Mouse (Mus musculus) cerebellum, adult 18-20 months (tissue): ENCODE measurements around the gene Ctnna2.

Experiments
- DNase-seq, 2 experiments: peaks; one replicate each; pipeline ENCODE4 v3.0.0; 2021

Ctnna2 gene

GRCm38 (mm10) chr6:77253480-77253879, 726.0 kb downstream of the Ctnna2 start:
- DNase-seq = no peak

- DNase-seq = peak; percentile 30 to 42
Observed at GRCm38 (mm10) chr6:77243541-77244231, 735.8 kb downstream of the Ctnna2 start.

DNA sequence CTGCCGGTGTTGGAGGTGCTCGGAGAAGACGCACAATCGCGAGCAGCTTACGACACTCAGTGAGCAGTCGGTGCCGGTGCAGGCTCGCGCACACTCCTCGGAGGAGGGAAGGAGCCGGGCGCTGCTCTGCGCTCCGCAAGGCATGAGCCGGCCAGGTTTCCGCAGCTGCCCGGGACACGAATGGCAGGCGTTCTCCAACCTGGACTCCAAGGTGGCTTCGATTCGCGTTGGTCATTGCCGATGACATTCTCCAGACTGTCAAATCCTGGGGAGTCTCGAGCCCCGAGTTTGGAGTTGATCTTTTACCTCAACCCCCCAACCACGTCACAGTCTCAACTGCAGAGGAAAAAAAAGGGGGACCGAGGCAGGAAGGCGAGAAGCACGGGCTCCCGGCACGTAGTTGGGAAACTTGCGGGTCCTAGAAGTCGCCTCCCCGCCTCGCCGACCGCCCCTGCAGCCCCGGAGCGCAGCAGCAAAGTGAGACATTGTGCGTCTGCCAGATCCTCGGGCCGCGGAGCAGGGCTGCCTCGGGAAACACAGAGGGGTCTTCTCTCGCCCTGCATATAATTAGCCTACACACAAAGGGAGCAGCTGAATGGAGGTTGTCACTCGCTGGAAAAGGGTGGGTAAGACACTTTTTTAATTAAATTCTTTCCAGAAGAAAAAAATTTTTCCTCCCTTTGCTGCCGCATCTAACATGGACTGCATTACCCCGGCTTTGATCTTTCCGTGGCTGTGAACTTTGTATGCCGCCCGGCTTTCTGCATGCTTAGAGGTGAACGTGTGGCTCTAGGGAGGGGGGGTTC, 736.7 kb downstream of the Ctnna2 start, which contains the start of gene Lrrtm1:
Gene Lrrtm1 (plus strand): TSS at position 89 of the 806 bp plus-strand sequence.
- peak; percentile 46 to 55 for DNase-seq

GRCm38 (mm10) chr6:77240426-77240825, 739.1 kb downstream of the Ctnna2 start:
- DNase-seq = no peak

- DNase-seq = peak; percentile 37 to 41
Observed at GRCm38 (mm10) chr6:77222849-77223638, 756.5 kb downstream of the Ctnna2 start.

DNA sequence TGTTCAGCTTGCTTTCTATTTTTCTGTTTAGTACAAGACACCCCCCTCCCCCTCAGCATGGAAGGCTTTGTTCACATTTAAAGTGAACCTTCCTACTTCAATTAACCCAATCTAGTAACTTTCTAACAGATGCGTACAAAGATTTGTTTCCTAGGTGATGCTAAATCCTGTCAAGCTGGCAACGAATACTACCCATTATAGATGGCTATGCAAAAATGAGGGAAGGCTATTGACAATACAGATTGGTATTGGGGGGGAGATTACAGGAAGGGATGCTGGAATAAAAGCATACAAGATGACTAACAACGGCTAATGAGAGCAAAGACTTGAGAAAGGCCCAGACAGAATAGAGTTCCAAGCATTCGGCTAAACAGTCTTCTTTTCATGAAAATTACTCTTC, 758.7 kb downstream of the Ctnna2 start:
- DNase-seq = no peak

DNA sequence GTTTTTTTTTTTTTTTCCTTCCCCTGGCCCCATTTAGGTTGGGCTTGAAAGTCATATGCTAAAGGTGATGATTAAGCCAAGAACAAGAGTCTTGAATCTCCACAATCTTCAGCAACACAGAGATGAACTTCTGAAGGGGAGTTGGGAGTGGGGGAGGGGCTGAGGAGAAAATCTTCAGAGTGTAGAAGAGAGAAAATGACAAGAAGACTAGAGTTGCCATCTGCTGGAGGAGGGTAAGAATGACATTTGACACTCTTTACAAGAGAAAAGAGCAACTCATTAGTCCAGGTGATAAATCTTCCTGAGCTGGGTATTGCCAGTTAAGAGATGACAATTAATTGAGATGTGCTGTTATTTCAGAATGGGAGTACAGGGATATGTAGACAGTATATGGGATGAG, 760.6 kb downstream of the Ctnna2 start:
- DNase-seq = no peak

- DNase-seq = no peak
Observed at GRCm38 (mm10) chr6:77215322-77215721, 764.2 kb downstream of the Ctnna2 start.

DNA sequence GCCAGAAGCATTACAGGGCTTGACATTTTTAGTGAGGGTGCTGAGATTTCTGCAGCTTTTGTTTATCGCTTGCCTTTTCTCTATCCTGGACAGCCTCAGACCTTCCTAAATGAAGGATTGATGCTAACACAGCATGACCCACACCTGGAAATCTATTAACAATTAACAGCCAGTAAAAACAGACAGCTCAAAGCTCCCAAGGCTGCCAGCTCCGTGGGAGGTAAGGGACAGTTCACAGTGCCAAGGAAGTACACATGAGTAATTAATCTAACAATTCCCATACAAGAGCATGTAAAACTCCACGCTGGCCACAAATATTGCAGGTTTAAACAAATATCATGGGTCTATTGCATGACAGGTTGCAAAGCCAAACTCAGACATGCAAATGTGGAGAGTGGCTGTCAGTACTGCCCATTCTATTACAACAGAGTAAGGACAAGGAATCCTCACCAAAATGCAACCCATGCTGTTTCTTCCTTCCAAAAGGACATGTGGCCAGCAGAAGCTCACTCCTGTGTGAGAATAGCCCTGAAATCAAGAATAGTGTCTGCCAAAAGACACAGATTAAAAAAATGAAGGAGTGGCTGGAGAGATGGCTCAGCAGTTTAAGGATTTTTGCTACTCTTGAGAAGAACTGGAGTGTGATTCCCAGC, 765.6 kb downstream of the Ctnna2 start:
- peak; percentile 29 to 44 for DNase-seq

DNA sequence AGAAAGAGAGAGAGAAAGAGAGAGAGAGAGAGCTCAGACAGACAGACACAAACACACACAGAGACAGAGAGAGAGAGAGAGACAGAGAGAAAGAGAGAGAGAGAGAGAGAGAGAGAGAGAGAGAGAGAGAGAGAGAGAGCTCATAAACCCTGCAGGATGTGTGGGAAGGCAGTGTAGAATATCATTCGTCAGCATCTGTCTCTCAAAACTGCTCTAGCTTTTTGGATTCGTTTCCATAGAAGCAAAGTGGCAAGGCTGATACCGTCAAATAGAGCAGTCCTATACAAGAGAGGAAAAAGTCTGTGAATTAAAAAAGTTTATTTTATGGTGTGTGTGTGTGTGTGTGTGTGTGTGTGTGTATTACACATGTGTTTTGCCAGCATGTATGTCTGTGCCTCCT, 769.6 kb downstream of the Ctnna2 start:
- DNase-seq = no peak

- no peak for DNase-seq
Observed at GRCm38 (mm10) chr6:77209183-77209582, 770.3 kb downstream of the Ctnna2 start.

GRCm38 (mm10) chr6:77199375-77199774, 780.1 kb downstream of the Ctnna2 start:
- no peak for DNase-seq

- DNase-seq = peak in 1 of 2 experiments; percentile 7
Observed at GRCm38 (mm10) chr6:77196650-77197049, 782.8 kb downstream of the Ctnna2 start.

GRCm38 (mm10) chr6:77191635-77192034, 787.9 kb downstream of the Ctnna2 start:
- DNase-seq = no peak

GRCm38 (mm10) chr6:77188628-77189027, 790.9 kb downstream of the Ctnna2 start:
- no peak for DNase-seq

DNA sequence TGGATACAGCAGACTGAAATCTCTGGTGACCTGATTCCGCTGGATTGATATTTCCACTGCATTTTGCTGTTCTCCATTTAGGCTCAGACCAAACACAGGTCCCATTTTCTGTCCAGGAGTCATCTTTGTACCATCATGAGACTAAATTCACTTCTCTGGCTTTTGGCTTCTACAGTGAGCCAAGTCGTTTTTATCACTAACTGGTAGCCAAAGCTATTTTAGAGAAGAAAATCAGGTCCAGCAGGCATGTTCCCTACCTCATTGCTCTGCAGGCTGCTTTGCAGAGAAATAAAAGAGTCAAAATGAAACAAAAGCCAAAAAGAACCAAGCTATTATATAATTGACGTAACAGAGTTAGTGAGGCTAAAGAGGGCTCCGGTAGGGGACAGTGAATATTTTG, 793.7 kb downstream of the Ctnna2 start:
- DNase-seq = peak in 1 of 2 experiments; percentile 6

DNA sequence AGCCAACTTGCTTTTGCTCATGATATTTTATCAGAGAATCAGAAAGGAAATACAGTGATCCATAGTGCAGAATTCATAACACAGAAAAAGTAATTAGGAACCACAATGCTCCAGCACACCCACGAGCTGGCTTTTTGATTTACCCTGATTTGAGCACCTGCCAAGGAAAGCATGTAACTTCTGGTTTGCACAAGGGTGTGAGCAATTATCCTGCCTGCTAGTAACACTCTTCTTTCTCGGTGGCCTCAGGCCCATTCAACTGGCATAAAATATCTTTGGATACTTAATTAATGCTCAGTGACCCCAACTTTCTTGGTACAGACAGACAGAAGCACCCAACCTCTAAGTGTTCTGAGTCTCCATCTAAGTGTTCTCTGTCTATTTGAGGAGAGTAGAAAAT, 794.6 kb downstream of the Ctnna2 start:
- DNase-seq = no peak

GRCm38 (mm10) chr6:77175764-77176163, 803.7 kb downstream of the Ctnna2 start:
- DNase-seq = no peak

DNA sequence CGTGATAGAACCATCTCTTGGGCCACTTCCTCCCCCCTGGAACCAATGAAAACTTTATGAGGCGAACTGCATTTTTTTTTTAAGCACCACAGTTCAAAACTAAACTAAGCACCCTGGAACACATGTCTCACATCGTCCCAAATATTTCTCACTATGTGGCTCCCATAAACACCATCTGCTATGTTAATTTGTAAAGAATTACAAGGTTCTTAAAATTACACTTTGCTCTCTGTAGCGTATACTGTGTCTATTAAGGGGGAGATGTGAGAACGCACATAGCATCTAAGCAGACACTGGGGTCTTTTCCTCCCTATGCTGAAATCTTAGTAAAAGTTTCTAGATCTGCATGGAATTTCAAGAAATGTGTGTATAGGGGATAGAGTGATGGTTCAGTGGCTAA, 822.5 kb downstream of the Ctnna2 start:
- no peak for DNase-seq

DNA sequence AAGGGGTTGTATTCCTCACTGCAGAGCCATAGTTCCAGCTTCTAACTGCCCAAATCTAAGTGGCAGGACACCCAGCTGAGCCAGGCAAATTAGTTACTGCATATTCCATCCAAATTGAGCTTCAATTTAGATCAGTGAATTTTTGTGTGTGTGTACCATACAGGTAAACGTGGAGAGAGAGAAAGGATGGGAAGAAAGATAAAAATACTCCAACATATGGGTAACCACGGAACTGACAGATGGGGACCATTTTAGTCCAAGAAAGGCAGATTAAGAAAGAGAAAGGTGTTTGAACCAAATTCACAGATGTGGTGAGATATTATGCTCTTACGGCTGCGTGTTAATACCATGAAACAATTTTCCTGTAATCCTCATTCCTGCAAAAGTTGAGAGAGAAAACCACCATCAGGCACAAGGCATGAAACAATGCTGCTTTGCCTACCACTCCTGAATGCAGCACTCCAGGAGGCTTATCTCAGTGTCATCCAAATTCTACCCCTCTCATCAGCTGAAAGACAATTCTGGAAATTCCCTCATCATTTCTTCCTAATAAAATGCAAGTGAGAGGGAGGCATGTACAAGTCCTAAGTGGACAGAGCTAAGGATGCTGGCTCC, 840.1 kb downstream of the Ctnna2 start:
- DNase-seq = no peak

DNA sequence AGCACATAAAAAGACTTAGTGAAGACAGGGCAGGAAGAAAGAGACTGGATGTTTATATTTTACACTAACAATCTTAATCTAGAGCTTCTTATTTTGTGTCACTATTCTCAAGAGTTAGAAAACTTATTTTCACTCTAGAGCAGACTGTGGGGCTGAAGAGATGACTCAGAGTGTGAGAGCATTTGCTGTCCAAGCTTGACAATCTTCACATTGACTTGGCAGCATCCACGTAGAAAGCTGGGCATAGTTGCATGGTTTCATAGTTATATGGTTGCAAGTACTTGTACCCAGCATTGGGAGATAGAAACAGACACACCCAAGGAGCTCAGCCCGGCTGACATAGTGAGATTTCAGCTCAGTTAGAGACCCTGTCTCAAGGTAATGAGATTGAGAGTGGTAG, 858.6 kb downstream of the Ctnna2 start:
- no peak for DNase-seq

- peak in 1 of 2 experiments; percentile 8 for DNase-seq
Observed at GRCm38 (mm10) chr6:77120510-77120909, 859.0 kb downstream of the Ctnna2 start.
